Mouse (Mus musculus) thymus, postnatal 25 days (tissue): Measurements from ENCODE around the gene Pus7l.

ENCODE experiments used
- DNase-seq: peaks from one replicate; pipeline ENCODE4 v3.0.0; 2022

Pus7l gene

DNA sequence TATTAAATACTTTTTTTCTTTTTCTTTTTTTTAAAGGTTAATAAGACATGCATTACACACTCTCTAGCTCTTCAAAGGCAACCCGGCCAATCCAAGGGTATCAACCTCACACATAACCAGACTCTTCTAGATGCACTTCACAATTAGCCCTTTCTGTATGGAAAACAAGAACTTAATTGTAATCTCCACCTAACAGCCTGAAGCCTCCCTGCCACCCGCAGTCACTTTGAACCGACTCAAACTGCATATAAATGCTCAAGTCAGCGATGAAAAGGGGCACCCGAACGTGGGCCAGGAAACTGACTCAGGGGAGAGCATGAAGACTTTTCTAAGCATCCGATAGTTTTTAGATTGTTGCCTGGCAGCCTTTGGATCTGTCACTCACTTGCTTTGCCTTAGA lies 66.1 kb downstream of the Pus7l start:
- peak; percentile 6 for DNase-seq

GRCm38 (mm10) chr15:94475975-94476374 lies 67.4 kb downstream of the Pus7l start:
- no peak for DNase-seq
